Mouse (Mus musculus) ES-Bruce4 (cell line): ENCODE data around the gene Rbck1.

Source experiments
- CTCF ChIP-seq: IDR thresholded peaks from one replicate; pipeline ENCODE4 v1.8.1; 2011; ENCODE audit warnings: low read depth, low read length
- EP300 ChIP-seq: IDR thresholded peaks from 2 replicates; pipeline ENCODE4 v1.6.1; 2011; ENCODE audit warnings: low read depth, low read length; ENCODE audit not compliant: insufficient read depth

- TF ChIP-seq CTCF (no peak), EP300 (no peak)
Measured at GRCm38 (mm10) chr2:152312996-152313395, 19.5 kb downstream of the Rbck1 start.
